Mouse (Mus musculus): Measurements from ENCODE around the gene Arid1b. TPM values are rescaled to one million over a fixed set of nuclear protein-coding genes. Genes with fewer than 3 reads are reported as not detected.
A peak's percentile ranks its signal among the peaks of the same experiment; 100 is the strongest.

The Arid1b gene
- polyA plus RNA-seq, 1 experiment: 10.8 TPM

DNA sequence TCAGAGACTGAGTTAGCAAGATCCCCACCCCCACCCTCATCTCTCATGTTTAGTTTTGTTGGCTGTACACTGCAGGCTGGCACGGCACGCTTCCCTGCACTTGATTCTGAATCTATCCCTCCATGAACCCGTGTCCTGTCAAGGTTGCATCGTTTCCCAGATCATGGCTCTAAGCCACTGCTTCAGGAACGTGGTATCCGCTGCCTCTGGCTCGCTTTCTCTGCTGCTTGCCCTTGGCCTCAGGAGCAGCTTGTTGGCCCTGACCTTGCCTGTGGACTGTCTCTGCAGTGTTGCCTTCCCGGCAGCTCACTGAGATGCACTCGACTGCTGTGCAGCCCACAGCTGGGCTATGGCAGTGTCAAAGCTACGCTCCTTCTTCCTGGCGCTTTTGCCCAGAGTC, 252.6 kb downstream of the Arid1b start:
- DNase-seq (ENCODE audit: low spot score): no peak

GRCm38 (mm10) chr17:5247247-5247646, 253.1 kb downstream of the Arid1b start:
- no peak for DNase-seq (ENCODE audit: low spot score)

DNA sequence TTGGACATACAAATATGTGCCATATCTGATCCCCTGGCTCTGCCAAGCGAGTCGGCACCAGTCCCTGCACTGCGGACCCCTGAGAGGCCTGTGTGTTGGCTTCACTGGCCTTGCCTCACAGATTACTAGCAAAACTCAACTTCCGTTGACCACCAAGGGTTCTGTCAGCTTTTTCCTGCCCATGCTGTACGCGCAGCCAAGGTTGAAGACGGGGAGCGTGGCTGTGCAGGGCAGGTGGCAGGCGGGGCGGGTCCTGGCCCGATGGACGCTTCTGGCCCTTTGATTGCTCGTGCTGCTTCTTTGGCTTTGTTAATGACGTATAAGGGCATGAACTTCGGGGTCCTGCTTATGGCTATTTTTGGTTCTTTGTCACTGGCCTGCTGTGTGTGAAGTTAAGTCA, 253.6 kb downstream of the Arid1b start:
- no peak for DNase-seq (ENCODE audit: low spot score)

- DNase-seq (ENCODE audit: low spot score): no peak
These were observed 255.0 kb downstream of the Arid1b start for GRCm38 (mm10) chr17:5248957-5249656.

DNA sequence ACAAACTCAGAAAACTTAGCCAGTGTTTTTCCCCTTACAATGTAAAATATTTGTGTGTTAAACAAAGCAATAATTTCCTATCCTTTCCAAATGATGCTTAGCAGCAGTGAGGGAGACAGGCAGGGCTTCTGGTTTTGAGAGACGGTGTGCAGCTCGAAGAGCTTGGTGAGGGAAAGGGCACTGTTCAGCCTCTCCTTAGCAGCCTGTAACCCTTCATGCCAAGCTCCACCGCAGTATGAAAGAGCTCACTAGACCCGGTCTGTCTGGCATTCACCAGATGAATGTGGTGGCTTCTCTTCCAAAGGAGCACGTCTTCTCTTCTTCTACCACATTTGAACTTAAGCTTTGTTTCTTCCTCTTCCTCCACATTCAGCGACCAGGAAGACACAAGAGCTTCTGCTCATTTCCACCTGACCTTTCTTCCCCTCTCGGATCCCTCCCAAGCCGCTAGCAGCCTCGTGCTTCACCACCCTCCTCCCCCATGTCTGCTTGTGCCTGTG, 255.6 kb downstream of the Arid1b start:
- DNase-seq (ENCODE audit: low spot score): no peak

DNA sequence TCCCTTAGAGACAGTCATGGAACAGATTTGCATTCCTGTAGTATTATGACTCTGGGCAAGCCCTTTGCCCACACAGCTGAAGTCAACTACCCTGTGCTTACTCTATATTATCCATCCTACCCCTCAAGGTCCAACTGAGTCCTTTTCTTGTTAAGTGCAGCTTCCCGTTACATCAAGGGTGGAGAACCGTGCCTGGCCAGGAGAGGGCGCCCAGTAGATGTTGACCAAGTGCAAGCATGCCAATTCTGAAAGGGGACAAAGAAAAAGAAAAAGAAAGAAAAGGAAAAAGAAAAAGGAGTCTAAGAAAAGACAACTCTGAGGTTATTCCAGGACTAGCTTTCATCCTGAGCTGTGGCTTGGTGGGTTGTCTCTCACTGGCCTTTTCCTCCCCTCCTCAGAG, 258.3 kb downstream of the Arid1b start:
- DNase-seq (ENCODE audit: low spot score): peak; percentile 43

DNA sequence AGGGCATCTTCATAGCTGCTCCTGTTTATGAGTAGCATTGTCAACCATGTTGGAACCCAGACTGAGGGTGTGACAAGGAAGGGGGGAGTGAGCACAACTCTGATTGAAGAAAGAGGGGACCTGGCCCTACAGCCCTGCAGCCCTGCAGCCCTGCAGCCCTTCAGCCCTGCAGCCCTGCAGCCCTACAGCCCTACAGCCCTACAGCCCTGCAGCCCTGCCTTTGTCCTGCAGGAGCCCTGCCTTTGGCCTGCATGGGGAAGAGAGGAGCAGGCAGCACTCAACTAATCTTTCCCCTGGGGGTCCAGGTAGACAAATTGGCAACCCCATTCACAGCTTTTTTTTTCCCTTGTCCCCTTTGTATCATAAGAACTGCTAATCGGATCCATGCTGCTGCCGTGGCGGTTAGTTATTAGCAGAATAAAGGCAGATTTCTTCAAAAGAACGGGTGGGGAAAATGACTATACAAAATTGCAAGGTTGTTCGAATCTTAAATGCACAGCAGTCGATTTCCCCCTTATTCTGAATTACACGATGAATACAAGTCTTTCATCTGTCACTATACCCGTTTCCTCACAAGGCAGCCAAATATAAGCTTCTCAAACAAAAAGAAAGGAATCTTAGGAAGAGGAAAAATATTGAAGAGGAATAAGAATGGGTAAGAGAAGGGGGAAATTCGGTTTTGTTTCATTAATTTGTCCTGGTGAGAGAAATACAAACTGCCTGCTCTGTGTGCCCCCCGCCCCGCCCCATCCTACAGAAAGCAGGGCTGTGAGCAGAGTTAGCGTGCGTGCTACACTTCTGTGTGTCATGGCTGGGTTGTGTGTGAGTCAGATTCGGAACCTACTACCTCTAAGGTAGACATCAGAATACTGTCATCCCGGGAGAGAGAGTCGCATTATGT, 260.8 kb downstream of the Arid1b start:
- no peak for DNase-seq (ENCODE audit: low spot score)

DNA sequence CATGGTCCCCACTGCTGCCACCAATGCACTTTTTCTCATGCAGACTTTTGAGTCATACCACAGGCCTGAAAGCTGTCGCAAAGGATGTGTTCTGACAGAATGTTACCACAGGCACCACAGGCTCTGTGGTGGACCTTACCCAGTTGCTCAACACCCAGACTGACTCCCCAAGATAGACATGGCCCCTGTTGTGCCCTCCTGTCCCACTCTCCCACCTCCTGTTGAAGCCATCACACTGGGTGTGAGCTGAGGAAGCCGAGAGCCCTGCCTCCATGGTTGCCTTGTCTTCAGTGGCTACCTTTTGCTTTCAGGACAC, 261.4 kb downstream of the Arid1b start:
- DNase-seq (ENCODE audit: low spot score): no peak

- no peak for DNase-seq (ENCODE audit: low spot score)
These were observed 264.8 kb downstream of the Arid1b start for GRCm38 (mm10) chr17:5258978-5259377.

DNA sequence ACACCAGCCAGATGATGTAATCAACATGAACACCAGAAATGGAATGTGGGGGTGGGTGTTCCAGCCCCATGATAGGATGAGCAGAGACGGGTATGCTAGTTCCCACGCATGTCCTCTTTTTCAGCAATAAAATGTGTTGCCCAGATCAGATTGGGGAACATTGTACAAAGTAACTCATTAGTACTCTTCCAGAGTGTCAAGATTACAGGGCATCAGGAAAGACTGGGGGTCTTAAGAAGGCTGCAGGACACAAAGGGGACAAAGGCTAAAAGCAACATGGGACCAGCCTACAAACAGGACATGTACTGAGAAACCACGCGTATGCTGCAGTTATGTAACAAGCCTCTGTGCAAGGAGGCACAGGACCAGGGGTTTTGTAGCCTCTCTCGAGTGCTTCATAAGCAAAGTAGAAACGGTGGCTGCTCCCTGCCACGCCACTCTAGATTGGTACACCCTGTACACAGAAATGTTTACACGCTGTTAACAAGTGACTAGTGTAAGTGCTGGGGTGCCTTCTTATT, 267.1 kb downstream of the Arid1b start:
- no peak for DNase-seq (ENCODE audit: low spot score)

GRCm38 (mm10) chr17:5261874-5262605, 267.9 kb downstream of the Arid1b start:
- no peak for DNase-seq (ENCODE audit: low spot score)

DNA sequence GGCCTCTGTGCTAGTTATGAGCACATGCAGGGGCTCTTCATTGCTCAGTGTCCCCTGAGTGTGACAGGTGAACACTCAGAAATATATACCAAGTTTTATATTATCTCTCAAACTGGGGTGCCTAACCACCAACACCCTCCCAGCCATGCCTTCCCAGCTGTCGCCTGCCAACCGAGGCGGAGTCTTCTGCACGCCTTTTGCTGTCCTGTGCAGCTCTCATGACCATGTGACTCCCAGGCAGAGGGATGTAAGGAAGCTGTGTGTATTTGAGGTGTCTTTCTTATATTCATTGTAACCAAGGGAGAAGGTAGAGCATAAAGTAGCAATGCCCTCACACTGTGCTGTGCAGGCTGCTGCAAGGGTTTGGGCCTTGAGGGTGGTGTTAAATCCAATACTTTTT, 268.7 kb downstream of the Arid1b start:
- DNase-seq (ENCODE audit: low spot score): no peak

- DNase-seq (ENCODE audit: low spot score): no peak
These were observed 270.7 kb downstream of the Arid1b start for GRCm38 (mm10) chr17:5264783-5265182.

GRCm38 (mm10) chr17:5265615-5266014, 271.5 kb downstream of the Arid1b start:
- DNase-seq (ENCODE audit: low spot score): no peak

- DNase-seq (ENCODE audit: low spot score): no peak
These were observed 273.6 kb downstream of the Arid1b start for GRCm38 (mm10) chr17:5267747-5268146.

DNA sequence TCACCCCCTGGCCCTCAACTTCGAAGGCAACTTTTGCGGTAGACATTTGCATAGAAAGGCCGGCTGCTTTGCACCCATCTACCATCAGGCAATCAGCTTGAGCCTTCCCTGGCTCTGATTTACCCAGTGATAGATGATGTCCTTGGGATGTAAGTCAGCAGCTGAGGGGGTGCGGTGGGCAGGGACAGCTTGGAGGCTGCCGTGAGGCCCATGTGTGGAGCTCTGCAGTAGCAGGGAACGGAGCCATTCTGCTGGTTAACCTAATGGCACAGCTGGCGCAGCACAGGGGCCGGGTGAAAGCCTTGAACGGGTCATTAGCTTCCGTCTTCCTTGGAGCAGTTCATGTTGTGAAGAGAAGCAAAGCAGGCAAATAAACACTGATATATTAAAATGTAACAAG, 275.2 kb downstream of the Arid1b start:
- DNase-seq (ENCODE audit: low spot score): no peak

DNA sequence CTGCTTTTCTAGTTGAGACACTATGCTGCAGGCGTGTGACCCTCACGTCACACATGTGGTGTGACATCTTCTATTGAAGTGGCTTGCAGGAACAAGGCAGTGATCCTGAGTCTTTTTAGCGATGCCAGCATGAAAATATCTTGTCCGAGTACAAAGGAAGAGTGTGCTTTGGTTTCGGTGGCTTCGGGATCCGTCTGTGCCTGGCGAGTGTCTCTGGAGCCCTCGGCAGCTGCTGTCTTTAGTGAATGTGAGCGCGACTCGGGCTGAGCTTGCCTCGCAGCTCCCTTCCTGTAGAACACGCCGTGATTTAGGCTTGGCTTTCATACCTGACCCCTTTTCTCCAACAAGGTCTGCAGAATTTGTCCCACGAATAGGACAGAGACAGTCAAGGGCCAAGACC, 275.6 kb downstream of the Arid1b start:
- DNase-seq (ENCODE audit: low spot score): no peak

GRCm38 (mm10) chr17:5270823-5271222, 276.7 kb downstream of the Arid1b start:
- no peak for DNase-seq (ENCODE audit: low spot score)

- no peak for DNase-seq (ENCODE audit: low spot score)
These were observed 279.0 kb downstream of the Arid1b start for GRCm38 (mm10) chr17:5273118-5273517.

DNA sequence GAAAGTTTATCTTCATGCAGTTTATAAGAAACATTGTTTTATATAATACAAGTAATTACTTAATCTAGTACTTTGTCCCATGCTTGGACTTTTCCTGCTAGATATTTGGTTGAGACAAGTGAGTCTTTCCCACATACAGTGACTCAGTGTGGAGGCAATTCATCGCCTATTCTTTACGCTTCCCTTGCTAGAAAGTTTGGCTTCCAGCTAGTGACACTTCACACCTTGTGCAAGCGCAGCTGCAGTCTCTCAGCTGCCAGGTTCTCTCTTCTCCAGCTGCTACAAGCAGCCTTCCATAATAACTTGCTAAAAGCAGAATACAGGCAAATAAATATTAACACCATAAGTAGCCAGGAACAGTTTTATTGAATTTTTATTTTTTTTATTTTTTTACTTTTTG, 279.6 kb downstream of the Arid1b start:
- DNase-seq (ENCODE audit: low spot score): no peak

DNA sequence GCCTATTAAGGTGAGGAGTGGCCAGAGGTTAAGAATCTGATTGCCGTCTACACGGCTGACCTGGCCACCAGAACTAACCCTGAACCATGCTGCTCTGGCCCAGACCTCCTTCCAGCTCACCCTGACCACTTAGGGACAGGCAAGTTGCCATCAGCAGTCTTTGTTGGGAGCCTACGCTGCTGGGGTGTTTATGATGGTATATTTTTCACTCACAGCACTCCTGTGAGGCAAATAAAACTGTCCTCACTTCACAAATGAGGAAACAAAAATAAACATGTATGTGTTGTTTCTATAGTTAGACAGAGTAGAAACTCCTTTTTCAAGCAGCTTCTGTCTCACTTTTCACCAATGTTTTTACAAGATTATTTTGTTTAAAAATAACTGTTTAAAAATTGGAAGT, 280.3 kb downstream of the Arid1b start:
- DNase-seq (ENCODE audit: low spot score): no peak

DNA sequence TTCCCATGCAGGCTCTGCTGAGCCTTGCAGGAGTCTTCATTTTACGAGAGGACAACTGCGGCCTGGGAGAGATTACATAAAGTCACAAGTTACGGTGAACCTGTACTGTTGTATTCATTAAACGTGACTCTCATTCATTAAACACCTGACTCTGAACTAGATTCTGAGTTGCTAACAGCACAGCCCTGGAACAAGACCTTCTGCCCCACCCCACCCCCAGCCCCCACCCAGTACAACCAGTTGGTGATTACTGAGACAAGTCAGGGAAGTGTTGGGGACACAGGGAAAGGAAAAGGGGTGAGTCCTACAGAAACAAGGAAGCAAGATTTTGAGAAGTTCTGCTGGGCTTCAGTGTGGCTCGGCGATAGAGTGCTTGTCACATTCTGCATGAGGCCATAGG, 281.6 kb downstream of the Arid1b start:
- no peak for DNase-seq (ENCODE audit: low spot score)
